Mouse (Mus musculus) bone marrow macrophage, adult 2 months (primary cell): Measurements from ENCODE around the gene Rtn3. TPM values are rescaled to one million over a fixed set of nuclear protein-coding genes. Genes with fewer than 3 reads are reported as not detected.
"Not testable (repeated sequence)": the region's sequence is repeated elsewhere in the genome, so short reads cannot be mapped to it uniquely, and the experiment has no call there.

Source experiments
- H3K27ac ChIP-seq: 2 replicates; pipeline ENCODE4 v1.5.1; 2012; ENCODE audit warnings: low read depth, low read length; ENCODE audit not compliant: insufficient read depth
- H3K4me1 ChIP-seq: 2 replicates; pipeline ENCODE4 v1.6.1; 2012; ENCODE audit warnings: low read length; ENCODE audit not compliant: control insufficient read depth, insufficient read depth
- H3K4me3 ChIP-seq: 2 replicates; pipeline ENCODE4 v1.5.1; 2012; ENCODE audit warnings: mild to moderate bottlenecking, low read length, moderate library complexity; ENCODE audit not compliant: insufficient read depth
- CTCF ChIP-seq: IDR thresholded peaks from 2 replicates; pipeline ENCODE4 v1.5.1; 2012; ENCODE audit warnings: low read depth, mild to moderate bottlenecking, low read length, moderate library complexity
- POLR2A ChIP-seq: IDR thresholded peaks from 2 replicates; pipeline ENCODE4 v1.6.1; 2012; ENCODE audit warnings: mild to moderate bottlenecking, low read depth, low read length, borderline replicate concordance
- polyA plus RNA-seq: library from polyadenylated mRNA; stranded (reverse); fragments of >200 nt; gene quantifications from 2 replicates; pipeline ENCODE4 v1.2.4, GENCODE M21; 2012; ENCODE audit not compliant: missing spikeins, insufficient read depth, insufficient read length

Rtn3 gene
- polyA plus RNA-seq, 1 experiment, result 281 TPM

DNA sequence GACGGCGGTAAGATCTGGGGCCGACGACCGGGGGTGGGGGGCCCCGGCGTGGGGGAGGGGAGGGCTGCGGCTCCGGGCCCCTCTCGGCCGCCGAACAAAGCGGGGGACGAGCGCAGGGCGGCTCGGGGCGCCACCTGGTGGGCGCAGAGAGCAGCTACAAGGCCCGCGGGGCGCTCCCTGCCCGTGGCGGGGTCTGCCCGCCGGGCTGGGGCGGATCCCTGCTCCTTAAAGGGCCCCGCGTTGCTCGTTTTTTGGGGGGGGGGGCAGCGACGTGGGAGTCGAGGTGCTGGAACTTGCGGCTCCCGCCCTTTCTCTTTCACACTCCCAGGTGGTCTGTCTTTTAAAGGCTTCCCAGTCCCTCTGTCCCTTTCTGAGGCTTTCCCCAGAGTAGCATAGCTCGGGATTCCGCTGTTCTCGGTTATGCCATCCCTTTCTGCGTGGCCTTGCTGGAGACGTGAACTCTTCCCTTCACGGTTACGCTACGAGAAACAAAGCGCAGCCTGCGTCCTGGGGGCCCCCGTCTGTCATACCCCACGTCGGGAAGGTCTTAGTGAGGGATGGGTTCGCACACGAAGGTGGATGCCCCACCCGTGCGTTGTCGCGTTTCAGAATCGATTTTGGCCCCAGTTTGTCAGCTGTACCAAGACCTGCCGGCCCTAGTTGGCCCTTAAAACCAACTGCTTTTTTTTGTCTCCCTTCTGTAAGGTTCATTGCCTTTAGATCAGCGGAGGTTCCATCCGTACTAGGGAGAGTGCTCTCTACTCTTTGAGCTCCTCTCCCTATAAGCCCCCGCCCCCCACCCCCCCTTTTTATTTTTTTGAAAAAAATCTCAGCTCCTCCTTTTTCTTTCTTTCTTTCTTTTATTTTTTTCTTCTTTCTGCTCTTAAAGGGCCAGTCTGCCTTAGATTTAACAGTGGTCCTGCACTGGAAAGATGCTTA lies 64.9 kb downstream of the Rtn3 start:
- Histone ChIP-seq H3K4me3 (peak overlapping the region; percentile 66), H3K27ac (no peak overlapping the region), H3K4me1 (no peaks in the 10 kb centered on the region)
- TF ChIP-seq CTCF (peak; percentile 52), POLR2A (no peak)

GRCm38 (mm10) chr19:7416834-7417735 lies 66.0 kb downstream of the Rtn3 start, which contains the start of gene 2700081O15Rik:
2700081O15Rik (plus strand) TSS chr19:7417625.
- Histone ChIP-seq H3K4me1 (no peaks in the 10 kb centered on the region), H3K27ac (no peak within 1 kb of the TSS), H3K4me3 (peak within 1 kb of the TSS; percentile 66)
- TF ChIP-seq CTCF, result no peak
- TF ChIP-seq POLR2A, result no peak

GRCm38 (mm10) chr19:7415916-7416833 lies 66.9 kb downstream of the Rtn3 start:
- TF ChIP-seq CTCF, result no peak
- no peak for TF ChIP-seq POLR2A
- Histone ChIP-seq H3K4me1 (no peaks in the 10 kb centered on the region), H3K4me3 (peak overlapping the region; percentile 66), H3K27ac (no peak overlapping the region)

GRCm38 (mm10) chr19:7412361-7412760 lies 70.7 kb downstream of the Rtn3 start:
- no peak overlapping the region for H3K4me3 ChIP-seq
- no peaks in the 10 kb centered on the region for H3K4me1 ChIP-seq
- no peak overlapping the region for H3K27ac ChIP-seq
- TF ChIP-seq POLR2A (no peak), CTCF (no peak)

DNA sequence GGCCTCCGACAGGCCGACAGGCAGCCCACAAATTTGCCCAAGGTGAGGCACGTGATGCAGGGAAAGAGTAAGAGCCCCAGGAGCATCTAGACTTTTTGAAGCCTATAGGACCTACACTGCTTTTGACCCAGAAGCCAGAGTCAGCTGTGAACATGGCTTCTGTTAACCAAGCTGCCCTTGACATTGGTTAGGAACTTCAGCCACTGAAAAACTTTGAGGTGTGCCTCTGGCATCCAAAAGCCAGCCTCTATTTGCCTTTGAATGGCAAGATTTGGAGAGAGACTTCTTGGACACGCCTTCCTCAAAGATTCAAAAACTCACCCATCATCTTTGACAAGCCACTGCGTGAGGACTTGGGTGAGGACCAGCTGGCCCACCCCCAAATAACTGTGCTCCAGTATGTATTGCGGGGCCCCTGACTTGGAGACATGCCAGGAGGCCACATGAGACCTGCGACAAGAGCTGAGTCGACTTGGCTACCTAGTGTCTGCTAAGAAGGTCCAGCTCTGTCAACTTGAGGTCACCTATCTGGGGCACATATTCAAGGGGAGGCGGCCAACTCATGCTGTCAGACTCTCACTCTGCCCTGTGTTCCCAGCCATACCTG lies 78.4 kb downstream of the Rtn3 start:
- TF ChIP-seq CTCF, result no peak
- no peak for TF ChIP-seq POLR2A
- H3K4me3 ChIP-seq, result no peak overlapping the region
- H3K27ac ChIP-seq, result no peak overlapping the region
- H3K4me1 ChIP-seq, result no peaks in the 10 kb centered on the region

GRCm38 (mm10) chr19:7400635-7401034 lies 82.4 kb downstream of the Rtn3 start:
- TF ChIP-seq POLR2A, result no peak
- no peak for TF ChIP-seq CTCF
- no peak overlapping the region for H3K27ac ChIP-seq

DNA sequence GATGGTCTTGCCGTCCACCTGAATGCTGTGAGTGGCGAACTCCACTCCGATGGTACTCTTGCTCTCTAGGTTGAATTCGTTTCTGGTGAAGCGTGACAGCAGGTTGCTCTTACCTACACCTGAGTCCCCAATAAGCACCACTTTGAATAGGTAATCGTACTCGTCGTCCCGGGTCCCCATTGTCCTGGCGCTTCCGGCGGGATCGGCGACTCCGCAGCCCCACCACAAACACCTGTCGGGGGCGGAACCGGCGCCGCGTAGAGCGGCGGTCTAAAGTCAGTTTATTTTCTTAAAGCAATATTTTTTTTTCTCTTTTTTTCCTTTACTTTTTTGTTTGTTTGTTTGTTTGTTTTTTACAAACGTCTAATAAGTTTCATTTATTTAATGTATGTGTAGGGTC lies 84.2 kb downstream of the Rtn3 start:
- H3K27ac ChIP-seq, H3K4me1 ChIP-seq, H3K4me3 ChIP-seq: not testable (repeated sequence)

More at GRCm38 (mm10) chr19:7400635-7401034, 82.4 kb downstream of the Rtn3 start:
- Histone ChIP-seq H3K4me1 (no peaks in the 10 kb centered on the region), H3K4me3 (no peak overlapping the region)

DNA sequence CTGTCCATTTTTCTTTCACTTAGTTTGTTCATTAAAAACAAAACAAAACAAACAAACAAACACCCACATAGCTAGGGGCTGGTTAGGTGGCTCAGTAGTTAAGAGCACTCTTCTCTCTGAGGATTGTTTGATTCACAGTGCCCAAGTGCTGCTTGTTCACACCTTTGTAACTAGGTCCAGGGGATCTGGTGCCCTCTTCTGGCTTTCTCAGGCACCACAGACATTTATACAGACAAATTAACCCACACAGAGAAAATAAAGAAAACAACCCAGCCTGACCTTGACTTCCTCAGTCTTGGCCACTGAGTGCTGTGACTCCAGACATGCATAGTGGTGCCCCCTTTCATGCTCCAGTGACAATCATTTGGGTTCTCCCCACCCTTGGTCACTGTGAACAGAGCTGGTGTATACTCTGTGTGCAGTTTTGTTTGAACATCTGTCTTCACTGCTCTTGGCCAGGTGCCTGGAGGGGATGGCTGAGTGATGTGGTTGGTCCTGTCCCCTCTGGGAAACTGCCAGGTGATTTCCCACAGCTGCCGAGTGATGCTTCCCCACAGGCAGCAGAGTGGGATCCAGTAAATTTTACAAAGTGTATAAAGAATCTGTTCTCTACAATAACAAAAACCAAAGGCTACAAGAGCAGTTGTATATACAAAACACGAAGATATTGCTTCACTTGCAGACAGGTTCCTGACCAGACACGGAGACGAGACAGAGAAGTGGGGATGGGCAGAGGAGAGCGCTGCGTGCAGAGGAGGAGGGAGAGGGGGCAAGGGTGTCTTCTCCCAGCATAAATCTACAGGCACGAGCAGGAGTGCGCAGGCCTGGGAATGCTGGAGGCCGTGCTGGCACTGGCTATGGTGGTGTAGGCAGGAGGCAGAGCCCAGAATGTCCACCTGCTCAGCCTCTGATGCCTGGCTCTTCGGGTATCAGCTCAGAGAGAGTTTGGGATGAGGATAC lies 85.9 kb downstream of the Rtn3 start:
- H3K4me1 ChIP-seq, H3K27ac ChIP-seq, H3K4me3 ChIP-seq: not testable (repeated sequence)

DNA sequence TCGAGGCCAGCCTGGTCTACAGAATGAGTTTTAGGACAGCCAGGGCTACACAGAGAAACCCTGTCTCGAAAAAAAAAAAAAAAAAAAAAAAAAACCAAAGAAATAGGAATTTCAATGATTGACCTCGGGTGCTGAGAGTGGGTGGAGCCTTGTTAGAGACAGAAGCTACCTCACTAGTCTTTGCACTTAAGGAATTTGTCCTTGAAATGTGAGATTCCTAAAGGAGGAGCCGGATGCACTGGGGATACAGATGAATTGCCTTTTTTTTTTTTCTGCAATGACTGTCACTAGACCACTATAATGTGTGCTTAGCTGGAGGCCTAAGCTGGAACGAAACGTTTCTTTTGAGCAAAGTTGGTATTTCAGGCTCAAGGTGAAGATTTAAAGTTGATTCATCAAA lies 94.6 kb downstream of the Rtn3 start:
- Histone ChIP-seq H3K27ac (no peak overlapping the region), H3K4me1 (peaks cover 8% of the 10 kb centered on the region), H3K4me3 (no peak overlapping the region)
- TF ChIP-seq POLR2A (no peak), CTCF (no peak)
